Mouse (Mus musculus) ES-E14 (cell line): ENCODE measurements around the gene Iffo1.

Experiments
- CHD2 ChIP-seq: IDR thresholded peaks from 2 replicates; pipeline ENCODE4 v1.6.1; 2014; ENCODE audit warnings: mild to moderate bottlenecking, low read depth, low read length, inconsistent platforms
- HCFC1 ChIP-seq: IDR thresholded peaks from 2 replicates; pipeline ENCODE4 v1.6.1; 2012; ENCODE audit warnings: low read length, inconsistent platforms, borderline replicate concordance; ENCODE audit not compliant: insufficient read depth
- MAFK ChIP-seq: IDR thresholded peaks from 2 replicates; pipeline ENCODE4 v1.6.1; 2014; ENCODE audit warnings: mild to moderate bottlenecking, low read depth, low read length, inconsistent platforms; ENCODE audit not compliant: insufficient read depth

GRCm38 (mm10) chr6:125155262-125155661 is 10.2 kb downstream of the Iffo1 start:
- TF ChIP-seq MAFK, result no peak
- no peak for TF ChIP-seq HCFC1
- no peak for TF ChIP-seq CHD2
